Mouse (Mus musculus) T-helper 17 cell (primary cell): ENCODE data around the gene Nfia.

Source experiments
- in situ Hi-C, 2 experiments: fragments of 300-600 bp; cut with MboI, MseI; formaldehyde crosslinking; loops; 1 replicate in 1 of 2; 2 replicates in 1 of 2; pipeline ENCODE4 v1.15.1; 2025; ENCODE audit warnings: high pct_unique_total_duplicates in 2 of 2

Gene Nfia

GRCm38 (mm10) chr4:97780666-97781435, 8.3 kb downstream of the Nfia start:
- in situ Hi-C loops = loop anchor here in 1 of 2 experiments (5.0 kb wide), 1 partner anchor 76 kb away; no protein-coding TSS in a partner anchor

GRCm38 (mm10) chr4:97782069-97782468, 9.5 kb downstream of the Nfia start:
- in situ Hi-C loops = loop anchor here in 1 of 2 experiments (5.0 kb wide), 1 partner anchor 75 kb away; no protein-coding TSS in a partner anchor

- in situ Hi-C loops = loop anchor here in 1 of 2 experiments (5.0 kb wide), 1 partner anchor 75 kb away; no protein-coding TSS in a partner anchor
These were observed 10.0 kb downstream of the Nfia start for GRCm38 (mm10) chr4:97782497-97782896.

- in situ Hi-C loops = loop anchor here in 1 of 2 experiments (5.0 kb wide), 1 partner anchor 74 kb away; no protein-coding TSS in a partner anchor
These were observed 10.7 kb downstream of the Nfia start for GRCm38 (mm10) chr4:97783073-97783879.

- in situ Hi-C loops = loop anchor here in 1 of 2 experiments (5.0 kb wide), 1 partner anchor 73 kb away; no protein-coding TSS in a partner anchor
These were observed 11.7 kb downstream of the Nfia start for GRCm38 (mm10) chr4:97784236-97784635.

GRCm38 (mm10) chr4:97785547-97786271, 13.2 kb downstream of the Nfia start:
- in situ Hi-C loops = no loop called here

- in situ Hi-C loops = no loop called here
These were observed 14.0 kb downstream of the Nfia start for GRCm38 (mm10) chr4:97786571-97786970.

- in situ Hi-C loops = no loop called here
These were observed 15.0 kb downstream of the Nfia start for GRCm38 (mm10) chr4:97787515-97787914.

- in situ Hi-C loops = no loop called here
These were observed 16.0 kb downstream of the Nfia start for GRCm38 (mm10) chr4:97788537-97788936.

- in situ Hi-C loops = no loop called here
These were observed 21.4 kb downstream of the Nfia start for GRCm38 (mm10) chr4:97793931-97794330.

- in situ Hi-C loops = no loop called here
These were observed 22.3 kb downstream of the Nfia start for GRCm38 (mm10) chr4:97794865-97795264.

GRCm38 (mm10) chr4:97795957-97796356, 23.4 kb downstream of the Nfia start:
- in situ Hi-C loops = no loop called here

- in situ Hi-C loops = no loop called here
These were observed 24.0 kb downstream of the Nfia start for GRCm38 (mm10) chr4:97796505-97796904.

- in situ Hi-C loops = loop anchor here in 1 of 2 experiments (5.0 kb wide), 1 partner anchor 39 kb away; no protein-coding TSS in a partner anchor
These were observed 31.3 kb downstream of the Nfia start for GRCm38 (mm10) chr4:97803791-97804190.

GRCm38 (mm10) chr4:97804638-97805037, 32.1 kb downstream of the Nfia start:
- in situ Hi-C loops = loop anchor here in 1 of 2 experiments (5.0 kb wide), 1 partner anchor 38 kb away; no protein-coding TSS in a partner anchor

GRCm38 (mm10) chr4:97805255-97805654, 32.7 kb downstream of the Nfia start:
- in situ Hi-C loops = no loop called here

- in situ Hi-C loops = no loop called here
These were observed 33.6 kb downstream of the Nfia start for GRCm38 (mm10) chr4:97805896-97806808.

GRCm38 (mm10) chr4:97806924-97807323, 34.4 kb downstream of the Nfia start:
- in situ Hi-C loops = no loop called here

GRCm38 (mm10) chr4:97808885-97809284, 36.4 kb downstream of the Nfia start:
- in situ Hi-C loops = no loop called here

GRCm38 (mm10) chr4:97809582-97810295, 37.2 kb downstream of the Nfia start:
- in situ Hi-C loops = no loop called here
